Mouse (Mus musculus): ENCODE data around the gene Efcab1. TPM values are rescaled to one million over a fixed set of nuclear protein-coding genes. Genes with fewer than 3 reads are reported as not detected.
A peak's percentile ranks its signal among the peaks of the same experiment; 100 is the strongest.
"Not testable (repeated sequence)": the region's sequence is repeated elsewhere in the genome, so short reads cannot be mapped to it uniquely, and the experiment has no call there.

Gene Efcab1
- polyA plus RNA-seq, 1 experiment from 2014 or later, result 14.4 TPM

GRCm38 (mm10) chr16:14936478-14937166, 30.2 kb downstream of the Efcab1 start:
- ATAC-seq (ENCODE audit: insufficient read depth, low FRiP score), result peak; percentile 34; the same call in 1 of the 2 replicates
- H3K9me3 ChIP-seq (replicated peaks; ENCODE audit: control insufficient read depth, low read length); H3K4me2 ChIP-seq (ENCODE audit: low read depth, low read length): not testable (repeated sequence)

GRCm38 (mm10) chr16:14939552-14939951, 33.1 kb downstream of the Efcab1 start:
- Histone ChIP-seq H3K4me3 (replicated peaks; ENCODE audit: low read length) (no peak overlapping the region), H3K4me2 (ENCODE audit: low read depth, low read length) (peak overlapping the region; percentile 9; the same call in 1 of the 2 replicates), H3K27me3 (ENCODE audit: control insufficient read depth, insufficient read depth, low read length) (no peaks in the 10 kb centered on the region), H3K9me3 (replicated peaks; ENCODE audit: control insufficient read depth, low read length) (no peaks in the 10 kb centered on the region), H3K4me1 (ENCODE audit: control insufficient read depth, insufficient read depth, low read length) (peaks cover 20% of the 10 kb centered on the region), H3K36me3 (ENCODE audit: control insufficient read depth, insufficient read depth, low read length) (no peaks in the 10 kb centered on the region), H3K9ac (ENCODE audit: low read length) (no peak overlapping the region), H3K27ac (ENCODE audit: low read length) (peak overlapping the region; percentile 86)
- WGBS, result 33% methylated on average over 1 of the region's 1 CpGs
- ATAC-seq (ENCODE audit: insufficient read depth, low FRiP score), result no peak

More at GRCm38 (mm10) chr16:14936478-14937166, 30.2 kb downstream of the Efcab1 start:
- 38% methylated on average over 7 of the region's 7 CpGs for WGBS
- Histone ChIP-seq H3K4me1 (ENCODE audit: control insufficient read depth, insufficient read depth, low read length) (peaks cover 14% of the 10 kb centered on the region), H3K27ac (ENCODE audit: low read length) (peak overlapping the region; percentile 46)
- not testable (repeated sequence) for H3K9ac ChIP-seq (ENCODE audit: low read length); H3K4me3 ChIP-seq (replicated peaks; ENCODE audit: low read length); H3K36me3 ChIP-seq (ENCODE audit: control insufficient read depth, insufficient read depth, low read length); H3K27me3 ChIP-seq (ENCODE audit: control insufficient read depth, insufficient read depth, low read length)

GRCm38 (mm10) chr16:14939994-14940715, 33.7 kb downstream of the Efcab1 start:
- 26% methylated on average over 1 of the region's 1 CpGs for WGBS
- H3K27me3 ChIP-seq (ENCODE audit: control insufficient read depth, insufficient read depth, low read length), result no peaks in the 10 kb centered on the region
- H3K36me3 ChIP-seq (ENCODE audit: control insufficient read depth, insufficient read depth, low read length), result no peaks in the 10 kb centered on the region
- H3K4me1 ChIP-seq (ENCODE audit: control insufficient read depth, insufficient read depth, low read length), result peaks cover 20% of the 10 kb centered on the region
- peak; percentile 47; the same call in 1 of the 2 replicates for ATAC-seq (ENCODE audit: insufficient read depth, low FRiP score)
- no peak overlapping the region for H3K9ac ChIP-seq (ENCODE audit: low read length)
- H3K4me3 ChIP-seq (replicated peaks; ENCODE audit: low read length), result no peak overlapping the region
- peak overlapping the region; percentile 86 for H3K27ac ChIP-seq (ENCODE audit: low read length)
- peak overlapping the region; percentile 9; the same call in 1 of the 2 replicates for H3K4me2 ChIP-seq (ENCODE audit: low read depth, low read length)
- no peaks in the 10 kb centered on the region for H3K9me3 ChIP-seq (replicated peaks; ENCODE audit: control insufficient read depth, low read length)

- ATAC-seq (ENCODE audit: insufficient read depth, low FRiP score), result no peak
- Histone ChIP-seq H3K27me3 (ENCODE audit: control insufficient read depth, insufficient read depth, low read length) (no peaks in the 10 kb centered on the region), H3K4me2 (ENCODE audit: low read depth, low read length) (peak overlapping the region; percentile 3; the same call in 1 of the 2 replicates), H3K9ac (ENCODE audit: low read length) (no peak overlapping the region), H3K9me3 (replicated peaks; ENCODE audit: control insufficient read depth, low read length) (no peaks in the 10 kb centered on the region), H3K27ac (ENCODE audit: low read length) (peak overlapping the region; percentile 86), H3K4me1 (ENCODE audit: control insufficient read depth, insufficient read depth, low read length) (peaks cover 20% of the 10 kb centered on the region), H3K36me3 (ENCODE audit: control insufficient read depth, insufficient read depth, low read length) (no peaks in the 10 kb centered on the region), H3K4me3 (replicated peaks; ENCODE audit: low read length) (no peak overlapping the region)
- 31% methylated on average over 3 of the region's 3 CpGs for WGBS
Measured at GRCm38 (mm10) chr16:14940898-14941297, 34.5 kb downstream of the Efcab1 start.

GRCm38 (mm10) chr16:14943530-14943929, 37.1 kb downstream of the Efcab1 start:
- Histone ChIP-seq H3K27me3 (ENCODE audit: control insufficient read depth, insufficient read depth, low read length) (no peaks in the 10 kb centered on the region), H3K4me1 (ENCODE audit: control insufficient read depth, insufficient read depth, low read length) (peaks cover 20% of the 10 kb centered on the region), H3K9ac (ENCODE audit: low read length) (no peak overlapping the region), H3K4me2 (ENCODE audit: low read depth, low read length) (no peak overlapping the region), H3K27ac (ENCODE audit: low read length) (no peak overlapping the region), H3K4me3 (replicated peaks; ENCODE audit: low read length) (no peak overlapping the region), H3K9me3 (replicated peaks; ENCODE audit: control insufficient read depth, low read length) (no peaks in the 10 kb centered on the region), H3K36me3 (ENCODE audit: control insufficient read depth, insufficient read depth, low read length) (no peaks in the 10 kb centered on the region)
- ATAC-seq (ENCODE audit: insufficient read depth, low FRiP score), result peak; percentile 61; the same call in 1 of the 2 replicates
- 65% methylated on average over 2 of the region's 2 CpGs for WGBS

- H3K4me1 ChIP-seq (ENCODE audit: control insufficient read depth, insufficient read depth, low read length); ATAC-seq (ENCODE audit: insufficient read depth, low FRiP score); H3K27ac ChIP-seq (ENCODE audit: low read length); H3K27me3 ChIP-seq (ENCODE audit: control insufficient read depth, insufficient read depth, low read length); H3K9ac ChIP-seq (ENCODE audit: low read length); H3K36me3 ChIP-seq (ENCODE audit: control insufficient read depth, insufficient read depth, low read length); H3K4me3 ChIP-seq (replicated peaks; ENCODE audit: low read length); H3K9me3 ChIP-seq (replicated peaks; ENCODE audit: control insufficient read depth, low read length); H3K4me2 ChIP-seq (ENCODE audit: low read depth, low read length): not testable (repeated sequence)
- WGBS, result 91% methylated on average over 2 of the region's 2 CpGs
Measured at GRCm38 (mm10) chr16:14947561-14947960, 41.2 kb downstream of the Efcab1 start.

GRCm38 (mm10) chr16:14951894-14952293, 45.5 kb downstream of the Efcab1 start:
- no peaks in the 10 kb centered on the region for H3K36me3 ChIP-seq (ENCODE audit: control insufficient read depth, insufficient read depth, low read length)
- 38% methylated on average over 2 of the region's 2 CpGs for WGBS
- no peak overlapping the region for H3K4me2 ChIP-seq (ENCODE audit: low read depth, low read length)
- H3K9ac ChIP-seq (ENCODE audit: low read length), result no peak overlapping the region
- no peak overlapping the region for H3K4me3 ChIP-seq (replicated peaks; ENCODE audit: low read length)
- ATAC-seq (ENCODE audit: insufficient read depth, low FRiP score), result no peak
- H3K4me1 ChIP-seq (ENCODE audit: control insufficient read depth, insufficient read depth, low read length), result no peaks in the 10 kb centered on the region
- H3K27ac ChIP-seq (ENCODE audit: low read length), result no peak overlapping the region
- H3K27me3 ChIP-seq (ENCODE audit: control insufficient read depth, insufficient read depth, low read length), result no peaks in the 10 kb centered on the region
- H3K9me3 ChIP-seq (replicated peaks; ENCODE audit: control insufficient read depth, low read length), result no peaks in the 10 kb centered on the region

GRCm38 (mm10) chr16:14959743-14960142, 53.3 kb downstream of the Efcab1 start:
- 93% methylated on average over 8 of the region's 8 CpGs for WGBS

GRCm38 (mm10) chr16:14973696-14974095, 67.3 kb downstream of the Efcab1 start:
- Histone ChIP-seq H3K27ac (ENCODE audit: low read length) (no peak overlapping the region), H3K4me3 (replicated peaks; ENCODE audit: low read length) (no peak overlapping the region), H3K27me3 (ENCODE audit: control insufficient read depth, insufficient read depth, low read length) (no peaks in the 10 kb centered on the region), H3K9ac (ENCODE audit: low read length) (no peak overlapping the region), H3K9me3 (replicated peaks; ENCODE audit: control insufficient read depth, low read length) (no peaks in the 10 kb centered on the region), H3K4me1 (ENCODE audit: control insufficient read depth, insufficient read depth, low read length) (no peaks in the 10 kb centered on the region), H3K4me2 (ENCODE audit: low read depth, low read length) (no peak overlapping the region), H3K36me3 (ENCODE audit: control insufficient read depth, insufficient read depth, low read length) (no peaks in the 10 kb centered on the region)
- WGBS, result 61% methylated on average over 1 of the region's 1 CpGs
- no peak for ATAC-seq (ENCODE audit: insufficient read depth, low FRiP score)

More at GRCm38 (mm10) chr16:14959743-14960142, 53.3 kb downstream of the Efcab1 start:
- Histone ChIP-seq H3K9me3 (replicated peaks; ENCODE audit: control insufficient read depth, low read length) (peaks cover 4% of the 10 kb centered on the region; the same call in 1 of the 2 replicates), H3K4me2 (ENCODE audit: low read depth, low read length) (no peak overlapping the region), H3K27me3 (ENCODE audit: control insufficient read depth, insufficient read depth, low read length) (no peaks in the 10 kb centered on the region), H3K9ac (ENCODE audit: low read length) (no peak overlapping the region), H3K4me1 (ENCODE audit: control insufficient read depth, insufficient read depth, low read length) (no peaks in the 10 kb centered on the region), H3K27ac (ENCODE audit: low read length) (no peak overlapping the region), H3K36me3 (ENCODE audit: control insufficient read depth, insufficient read depth, low read length) (no peaks in the 10 kb centered on the region), H3K4me3 (replicated peaks; ENCODE audit: low read length) (no peak overlapping the region)
- no peak for ATAC-seq (ENCODE audit: insufficient read depth, low FRiP score)
